Mouse (Mus musculus) intestine, embryonic 14.5 days (tissue): Measurements from ENCODE around the gene Cluap1. TPM values are rescaled to one million over a fixed set of nuclear protein-coding genes. Genes with fewer than 3 reads are reported as not detected.

ENCODE experiments used
- microRNA-seq: library from miRNA; unstranded; fragments of <30 nt; microRNA quantifications from one replicate; pipeline ENCODE4, GENCODE M21; 2016
- polyA plus RNA-seq: library from polyadenylated mRNA; unstranded; fragments of >200 nt; fragmentation: Nextera tagmentation; extraction: Ambion mirVana; gene quantifications from 2 replicates; pipeline ENCODE4 v1.2.1, GENCODE M21; 2014

Cluap1 gene
- polyA plus RNA-seq, 1 experiment from 2014 or later: 21.8 TPM

Small RNAs within 50 kb of the gene (microRNA-seq; reads per million reads assigned to microRNA genes)
- gene Gm23493: not detected

Other genes starting within 250 kb of the Cluap1 start
- gene Mefv, start 190.7 kb upstream of the Cluap1 start, polyA plus RNA-seq: 0.09 and 0.16 TPM in 2 replicates
- 27.3 and 33.7 TPM in 2 replicates for gene Zfp263, start 164.7 kb upstream of the Cluap1 start, polyA plus RNA-seq
- not detected in 2 replicates for gene Olfr15, start 77.9 kb upstream of the Cluap1 start, polyA plus RNA-seq
- gene Zfp174, start 61.5 kb upstream of the Cluap1 start, polyA plus RNA-seq: 1.2 and 1.3 TPM in 2 replicates
- 46.9 and 47.3 TPM in 2 replicates for gene Naa60, start 36.4 kb upstream of the Cluap1 start, polyA plus RNA-seq
- 5.8 and 6.0 TPM in 2 replicates for gene Zfp597, start 24.2 kb upstream of the Cluap1 start, polyA plus RNA-seq
- 1.7 and 2.0 TPM in 2 replicates for gene Gm20695, start 24.2 kb upstream of the Cluap1 start, polyA plus RNA-seq
- gene 1700037C18Rik, start 112 bp upstream of the Cluap1 start, polyA plus RNA-seq: 4.8 and 5.3 TPM in 2 replicates
- gene Nlrc3, start 67.8 kb downstream of the Cluap1 start, polyA plus RNA-seq: 0.84 and 1.6 TPM in 2 replicates
- gene Slx4, start 95.0 kb downstream of the Cluap1 start, polyA plus RNA-seq: 23.5 and 23.8 TPM in 2 replicates
- gene Dnase1, start 128.1 kb downstream of the Cluap1 start, polyA plus RNA-seq: 4.4 and 7.4 TPM in 2 replicates
- 118 and 122 TPM in 2 replicates for gene Trap1, start 169.0 kb downstream of the Cluap1 start, polyA plus RNA-seq